Mouse (Mus musculus): Measurements from ENCODE around the gene Olfr1314. TPM values are rescaled to one million over a fixed set of nuclear protein-coding genes. Genes with fewer than 3 reads are reported as not detected.

Olfr1314 gene
- polyA plus RNA-seq (2012; rRNA removed), result not detected in 2 replicates

DNA sequence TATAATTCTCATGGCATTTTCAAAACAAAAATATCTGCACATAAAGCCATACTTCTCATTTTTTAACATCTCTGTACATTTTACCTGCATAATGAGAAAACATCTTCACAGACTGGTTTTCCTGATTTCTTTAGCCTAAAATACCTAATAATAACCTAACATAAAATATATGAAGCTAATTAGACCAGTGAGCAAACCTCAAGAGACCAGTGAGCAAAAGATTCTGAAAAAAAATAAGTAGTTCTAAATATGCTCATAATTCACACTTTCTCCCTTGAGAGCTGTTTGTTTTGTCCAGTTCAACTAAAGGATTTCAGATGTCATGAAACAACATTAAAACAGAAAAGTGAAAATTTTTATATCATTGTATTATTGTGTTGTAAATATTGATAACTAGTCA, at the start of gene Olfr1314:
TSS of gene Olfr1314 (minus strand) at position 101 of the 400 bp plus-strand sequence.
- Histone ChIP-seq H3K27ac (ENCODE audit: control insufficient read depth, insufficient read depth, low read length) (no peak within 1 kb of the TSS), H3K36me3 (ENCODE audit: control insufficient read depth, insufficient read depth, low read length) (no peaks in the 10 kb centered on the region), H3K4me1 (replicated peaks; ENCODE audit: control insufficient read depth, insufficient read depth, low read length) (no peaks in the 10 kb centered on the region), H3K4me3 (ENCODE audit: control insufficient read depth, insufficient read depth, low read length) (no peak within 1 kb of the TSS), H3K27me3 (ENCODE audit: control insufficient read depth, insufficient read depth, low read length) (no peaks in the 10 kb centered on the region)
- no peak for DNase-seq
- TF ChIP-seq POLR2A (IDR thresholded peaks at IDR 0.05; ENCODE audit: control insufficient read depth, extremely low read depth, insufficient read depth, low read length, poor library complexity), result no peak
- no peak for TF ChIP-seq CTCF (IDR thresholded peaks at IDR 0.05; ENCODE audit: borderline replicate concordance, control insufficient read depth, extremely low read depth, insufficient read depth, low read length, poor library complexity)

GRCm38 (mm10) chr2:112140029-112140428, 43.4 kb upstream of the Olfr1314 start, which contains the start of gene Olfr1317:
TSS of gene Olfr1317 (plus strand) at chr2:112140329.
- Histone ChIP-seq H3K27me3 (ENCODE audit: control insufficient read depth, insufficient read depth, low read length) (no peaks in the 10 kb centered on the region), H3K4me1 (replicated peaks; ENCODE audit: control insufficient read depth, insufficient read depth, low read length) (no peaks in the 10 kb centered on the region), H3K36me3 (ENCODE audit: control insufficient read depth, insufficient read depth, low read length) (no peaks in the 10 kb centered on the region), H3K27ac (ENCODE audit: control insufficient read depth, insufficient read depth, low read length) (no peak within 1 kb of the TSS), H3K4me3 (ENCODE audit: control insufficient read depth, insufficient read depth, low read length) (no peak within 1 kb of the TSS)
- 78% methylated on average over 2 of the region's 2 CpGs for WGBS
- no peak for TF ChIP-seq POLR2A (IDR thresholded peaks at IDR 0.05; ENCODE audit: control insufficient read depth, extremely low read depth, insufficient read depth, low read length, poor library complexity)
- no peak for TF ChIP-seq CTCF (IDR thresholded peaks at IDR 0.05; ENCODE audit: borderline replicate concordance, control insufficient read depth, extremely low read depth, insufficient read depth, low read length, poor library complexity)
- DNase-seq, result no peak

- no peaks in the 10 kb centered on the region for H3K36me3 ChIP-seq (ENCODE audit: control insufficient read depth, insufficient read depth, low read length)
- WGBS, result 96% methylated on average over 2 of the region's 2 CpGs
- H3K4me3 ChIP-seq (ENCODE audit: control insufficient read depth, insufficient read depth, low read length), result no peak within 1 kb of the TSS
- H3K27me3 ChIP-seq (ENCODE audit: control insufficient read depth, insufficient read depth, low read length), result no peaks in the 10 kb centered on the region
- H3K27ac ChIP-seq (ENCODE audit: control insufficient read depth, insufficient read depth, low read length), result no peak within 1 kb of the TSS
- DNase-seq, result no peak
- no peaks in the 10 kb centered on the region for H3K4me1 ChIP-seq (replicated peaks; ENCODE audit: control insufficient read depth, insufficient read depth, low read length)
- TF ChIP-seq POLR2A (IDR thresholded peaks at IDR 0.05; ENCODE audit: control insufficient read depth, extremely low read depth, insufficient read depth, low read length, poor library complexity) (no peak), CTCF (IDR thresholded peaks at IDR 0.05; ENCODE audit: borderline replicate concordance, control insufficient read depth, extremely low read depth, insufficient read depth, low read length, poor library complexity) (no peak)
Observed at GRCm38 (mm10) chr2:112134877-112135276, 38.3 kb upstream of the Olfr1314 start, which contains the start of gene Olfr1316. TSS of gene Olfr1316 (minus strand) at chr2:112134977.

DNA sequence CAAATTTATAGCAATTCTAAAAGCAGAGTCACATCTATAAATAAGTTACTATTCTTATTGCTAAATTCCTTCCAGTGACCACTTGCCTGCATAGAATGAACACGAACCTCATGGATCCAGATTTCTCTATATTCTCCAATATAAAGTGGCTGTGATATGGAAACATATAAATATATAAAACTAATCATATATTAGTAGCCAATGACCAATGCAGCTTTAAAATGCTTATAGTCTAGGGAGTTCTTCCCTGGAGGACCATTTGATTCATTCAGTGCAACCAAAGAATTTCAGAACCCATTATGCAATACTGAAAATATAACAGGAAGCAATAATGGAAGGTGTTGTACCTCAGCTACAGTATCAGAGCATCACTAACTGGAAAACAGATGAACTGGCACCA, 18.8 kb upstream of the Olfr1314 start, which contains the start of gene Olfr1315-ps1:
TSS of gene Olfr1315-ps1 (minus strand) at position 101 of the 400 bp plus-strand sequence.
- Histone ChIP-seq H3K36me3 (ENCODE audit: control insufficient read depth, insufficient read depth, low read length) (no peaks in the 10 kb centered on the region), H3K27me3 (ENCODE audit: control insufficient read depth, insufficient read depth, low read length) (no peaks in the 10 kb centered on the region), H3K4me1 (replicated peaks; ENCODE audit: control insufficient read depth, insufficient read depth, low read length) (no peaks in the 10 kb centered on the region), H3K4me3 (ENCODE audit: control insufficient read depth, insufficient read depth, low read length) (no peak within 1 kb of the TSS), H3K27ac (ENCODE audit: control insufficient read depth, insufficient read depth, low read length) (no peak within 1 kb of the TSS)
- TF ChIP-seq POLR2A (IDR thresholded peaks at IDR 0.05; ENCODE audit: control insufficient read depth, extremely low read depth, insufficient read depth, low read length, poor library complexity), result no peak
- no peak for TF ChIP-seq CTCF (IDR thresholded peaks at IDR 0.05; ENCODE audit: borderline replicate concordance, control insufficient read depth, extremely low read depth, insufficient read depth, low read length, poor library complexity)
- WGBS, result 79% methylated on average over 1 of the region's 1 CpGs
- no peak for DNase-seq

DNA sequence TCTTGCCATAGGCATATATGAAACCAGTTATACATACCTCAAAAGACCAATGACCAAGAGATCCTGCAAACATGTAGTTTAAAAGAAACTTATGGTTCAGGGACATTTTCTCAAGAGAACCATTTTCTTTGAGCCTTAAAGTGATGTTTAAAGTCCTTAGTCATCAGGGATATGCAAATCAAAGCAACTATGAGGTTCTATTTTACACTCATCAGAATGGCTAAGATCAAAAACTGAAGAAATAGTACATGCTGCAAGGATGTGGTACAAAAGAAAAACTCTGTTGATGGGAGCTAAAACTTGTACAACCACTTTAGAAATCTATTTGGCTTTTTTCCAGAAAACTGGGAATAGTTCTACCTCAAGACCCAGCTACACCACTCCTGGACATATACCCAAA, 18.8 kb downstream of the Olfr1314 start, which contains the start of gene Olfr1313:
TSS of gene Olfr1313 (minus strand) at position 101 of the 400 bp plus-strand sequence.
- Histone ChIP-seq H3K4me1 (replicated peaks; ENCODE audit: control insufficient read depth, insufficient read depth, low read length) (no peaks in the 10 kb centered on the region), H3K36me3 (ENCODE audit: control insufficient read depth, insufficient read depth, low read length) (no peaks in the 10 kb centered on the region), H3K4me3 (ENCODE audit: control insufficient read depth, insufficient read depth, low read length) (no peak within 1 kb of the TSS), H3K27ac (ENCODE audit: control insufficient read depth, insufficient read depth, low read length) (no peak within 1 kb of the TSS), H3K27me3 (ENCODE audit: control insufficient read depth, insufficient read depth, low read length) (no peaks in the 10 kb centered on the region)
- TF ChIP-seq POLR2A (IDR thresholded peaks at IDR 0.05; ENCODE audit: control insufficient read depth, extremely low read depth, insufficient read depth, low read length, poor library complexity) (no peak), CTCF (IDR thresholded peaks at IDR 0.05; ENCODE audit: borderline replicate concordance, control insufficient read depth, extremely low read depth, insufficient read depth, low read length, poor library complexity) (no peak)
- no peak for DNase-seq

DNA sequence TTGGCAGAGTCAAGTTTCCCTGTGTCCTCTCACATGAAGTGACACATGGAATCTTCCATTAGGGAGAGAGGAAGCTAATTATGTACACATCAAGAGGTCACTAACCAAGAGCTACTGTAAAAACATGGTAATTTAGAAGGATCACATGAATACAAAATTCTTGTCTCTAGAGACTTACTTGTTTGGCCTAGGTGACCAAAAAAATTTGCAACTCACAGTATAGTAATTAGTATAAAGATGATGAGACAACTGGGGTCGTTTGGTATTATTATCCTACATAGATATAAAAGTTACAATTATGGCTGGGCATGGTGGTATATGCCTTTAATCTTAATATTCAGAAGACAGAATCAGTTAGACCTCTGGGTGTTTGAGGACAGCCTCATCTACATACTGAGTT, 46.4 kb downstream of the Olfr1314 start, which contains the start of gene Olfr1312:
TSS of gene Olfr1312 (minus strand) at position 101 of the 400 bp plus-strand sequence.
- TF ChIP-seq POLR2A (IDR thresholded peaks at IDR 0.05; ENCODE audit: control insufficient read depth, extremely low read depth, insufficient read depth, low read length, poor library complexity), result no peak
- no peak for TF ChIP-seq CTCF (IDR thresholded peaks at IDR 0.05; ENCODE audit: borderline replicate concordance, control insufficient read depth, extremely low read depth, insufficient read depth, low read length, poor library complexity)
- no peak for DNase-seq

More for the DNA sequence above, 46.4 kb downstream of the Olfr1314 start, which contains the start of gene Olfr1312:
- Histone ChIP-seq H3K27ac (ENCODE audit: control insufficient read depth, insufficient read depth, low read length) (no peak within 1 kb of the TSS), H3K27me3 (ENCODE audit: control insufficient read depth, insufficient read depth, low read length) (no peaks in the 10 kb centered on the region), H3K36me3 (ENCODE audit: control insufficient read depth, insufficient read depth, low read length) (no peaks in the 10 kb centered on the region), H3K4me1 (replicated peaks; ENCODE audit: control insufficient read depth, insufficient read depth, low read length) (no peaks in the 10 kb centered on the region), H3K4me3 (ENCODE audit: control insufficient read depth, insufficient read depth, low read length) (no peak within 1 kb of the TSS)
- 17% methylated on average over 1 of the region's 1 CpGs for WGBS

Other genes with a start within 250 kb of the Olfr1314 start
- gene Olfr1305, start 219.6 kb downstream of the Olfr1314 start, polyA plus RNA-seq (2012; rRNA removed), result not detected in 2 replicates
- gene Olfr1306, start 180.5 kb downstream of the Olfr1314 start, polyA plus RNA-seq (2012; rRNA removed), result not detected in 2 replicates
- not detected in 2 replicates for gene Olfr1307, start 147.3 kb downstream of the Olfr1314 start, polyA plus RNA-seq (2012; rRNA removed)
- not detected in 2 replicates for gene Olfr1308, start 131.8 kb downstream of the Olfr1314 start, polyA plus RNA-seq (2012; rRNA removed)
- not detected in 2 replicates for gene Olfr1309, start 106.5 kb downstream of the Olfr1314 start, polyA plus RNA-seq (2012; rRNA removed)
- not detected in 2 replicates for gene Olfr1310, start 84.1 kb downstream of the Olfr1314 start, polyA plus RNA-seq (2012; rRNA removed)
- not detected in 2 replicates for gene Olfr1311, start 72.4 kb downstream of the Olfr1314 start, polyA plus RNA-seq (2012; rRNA removed)
- gene Olfr1312, start 46.5 kb downstream of the Olfr1314 start, polyA plus RNA-seq (2012; rRNA removed), result not detected in 2 replicates
- gene Olfr1313, start 18.9 kb downstream of the Olfr1314 start, polyA plus RNA-seq (2012; rRNA removed), result not detected in 2 replicates
- gene Olfr1315-ps1, start 18.7 kb upstream of the Olfr1314 start, polyA plus RNA-seq (2012; rRNA removed), result not detected in 2 replicates
- gene Olfr1316, start 38.2 kb upstream of the Olfr1314 start, polyA plus RNA-seq (2012; rRNA removed), result not detected in 2 replicates
- gene Olfr1317, start 43.5 kb upstream of the Olfr1314 start, polyA plus RNA-seq (2012; rRNA removed), result not detected in 2 replicates
- gene Olfr1318, start 57.4 kb upstream of the Olfr1314 start, polyA plus RNA-seq (2012; rRNA removed), result not detected in 2 replicates
- gene Lpcat4, start 142.7 kb upstream of the Olfr1314 start, polyA plus RNA-seq (2012; rRNA removed), result 70.0 and 77.7 TPM in 2 replicates
- 0.03 TPM in 1 of 2 replicates, not detected in the other for gene Nutm1, start 162.5 kb upstream of the Olfr1314 start, polyA plus RNA-seq (2012; rRNA removed)
- 100 and 126 TPM in 2 replicates for gene Nop10, start 165.1 kb upstream of the Olfr1314 start, polyA plus RNA-seq (2012; rRNA removed)
- gene Slc12a6, start 169.0 kb upstream of the Olfr1314 start, polyA plus RNA-seq (2012; rRNA removed), result 97.6 and 97.8 TPM in 2 replicates
- 0.03 TPM in 1 of 2 replicates, not detected in the other for gene Gm21985, start 169.5 kb upstream of the Olfr1314 start, polyA plus RNA-seq (2012; rRNA removed)